Mouse (Mus musculus) embryonic facial prominence, embryonic 15.5 days (tissue): ENCODE measurements around the gene Epn1. TPM values are rescaled to one million over a fixed set of nuclear protein-coding genes. Genes with fewer than 3 reads are reported as not detected.

Experiments
- ATAC-seq: fragments of 200-750 bp; cut with Nextera tagmentation; 2 replicates; pipeline ENCODE4 v1.8.0; 2017; ENCODE audit warnings: low read depth, moderate TSS enrichment; ENCODE audit not compliant: insufficient number of reproducible peaks, low FRiP score, low TSS enrichment
- H3K27ac ChIP-seq: fragments of 300-500 bp; sonication (generic); replicated peaks from 2 replicates; pipeline ENCODE4 v1.5.1; 2015; ENCODE audit warnings: mild to moderate bottlenecking, inconsistent platforms
- H3K27me3 ChIP-seq: fragments of 300-500 bp; sonication (generic); 2 replicates; pipeline ENCODE4 v1.6.1; 2015; ENCODE audit warnings: inconsistent platforms
- H3K36me3 ChIP-seq: fragments of 300-500 bp; sonication (generic); 2 replicates; pipeline ENCODE4 v1.6.1; 2015; ENCODE audit warnings: mild to moderate bottlenecking, inconsistent platforms
- H3K4me1 ChIP-seq: fragments of 300-500 bp; sonication (generic); 2 replicates; pipeline ENCODE4 v1.6.1; 2015; ENCODE audit warnings: inconsistent platforms
- H3K4me2 ChIP-seq: fragments of 300-500 bp; sonication (generic); replicated peaks from 2 replicates; pipeline ENCODE4 v1.6.1; 2015; ENCODE audit warnings: mild to moderate bottlenecking, inconsistent platforms
- H3K4me3 ChIP-seq: fragments of 300-500 bp; sonication (generic); replicated peaks from 2 replicates; pipeline ENCODE4 v1.5.1; 2015; ENCODE audit warnings: mild to moderate bottlenecking, inconsistent platforms
- H3K9ac ChIP-seq: fragments of 300-500 bp; sonication (generic); 2 replicates; pipeline ENCODE4 v1.6.1; 2015; ENCODE audit warnings: inconsistent platforms
- H3K9me3 ChIP-seq: fragments of 300-500 bp; sonication (generic); replicated peaks from 2 replicates; pipeline ENCODE4 v1.6.1; 2016; ENCODE audit warnings: inconsistent platforms
- WGBS: fragments of 180-500 bp; shearing (Covaris S2); methylation state at CpG from one replicate; pipeline ENCODE4 v1.1.7; 2015; 5-methylcytosine and 5-hydroxymethylcytosine counted together
- polyA plus RNA-seq: library from polyadenylated mRNA; unstranded; fragments of >200 nt; fragmentation: Nextera tagmentation; extraction: Ambion mirVana; gene quantifications from 2 replicates; pipeline ENCODE4 v1.2.1, GENCODE M21; 2015

Gene Epn1
- polyA plus RNA-seq, 1 experiment from 2014 or later, result 70.6 TPM

GRCm38 (mm10) chr7:5046112-5046511 is 33.9 kb upstream of the Epn1 start:
- no peak overlapping the region for H3K4me2 ChIP-seq
- H3K4me1 ChIP-seq, result peaks cover 8% of the 10 kb centered on the region; the same call in 1 of the 2 replicates
- no peaks in the 10 kb centered on the region for H3K27me3 ChIP-seq
- H3K4me3 ChIP-seq, result no peak overlapping the region
- 66% methylated on average over 2 of the region's 2 CpGs for WGBS
- no peak overlapping the region for H3K27ac ChIP-seq
- no peak for ATAC-seq
- no peak overlapping the region for H3K9ac ChIP-seq
- H3K9me3 ChIP-seq, result no peaks in the 10 kb centered on the region
- H3K36me3 ChIP-seq, result peaks cover 5% of the 10 kb centered on the region; the same call in 1 of the 2 replicates

DNA sequence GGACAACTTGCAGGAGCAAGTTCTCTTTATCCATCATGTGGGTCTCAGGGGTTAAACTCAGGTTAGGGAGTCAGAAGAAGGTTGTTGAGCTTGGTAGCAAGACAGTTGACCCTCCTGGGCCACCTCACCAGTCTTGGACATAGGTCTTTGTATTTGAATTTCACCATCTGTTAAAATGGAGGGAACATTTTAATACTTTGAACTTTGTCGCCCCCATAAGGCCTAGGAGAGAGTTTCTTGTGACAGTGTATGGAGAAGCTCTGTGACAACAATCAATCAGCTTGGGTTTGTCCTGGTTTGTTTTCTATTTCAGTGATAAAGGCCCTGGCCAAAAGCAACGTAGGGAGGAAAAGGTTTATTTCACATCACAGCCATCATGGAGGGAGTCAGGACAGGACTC is 32.7 kb upstream of the Epn1 start:
- no peak overlapping the region for H3K4me2 ChIP-seq
- peaks cover 15% of the 10 kb centered on the region for H3K4me1 ChIP-seq
- H3K27ac ChIP-seq, result no peak overlapping the region
- H3K36me3 ChIP-seq, result no peaks in the 10 kb centered on the region
- 28% methylated on average over 2 of the region's 2 CpGs for WGBS
- no peak overlapping the region for H3K4me3 ChIP-seq
- H3K9me3 ChIP-seq, result no peaks in the 10 kb centered on the region
- no peak overlapping the region for H3K9ac ChIP-seq
- H3K27me3 ChIP-seq, result no peaks in the 10 kb centered on the region
- no peak for ATAC-seq

DNA sequence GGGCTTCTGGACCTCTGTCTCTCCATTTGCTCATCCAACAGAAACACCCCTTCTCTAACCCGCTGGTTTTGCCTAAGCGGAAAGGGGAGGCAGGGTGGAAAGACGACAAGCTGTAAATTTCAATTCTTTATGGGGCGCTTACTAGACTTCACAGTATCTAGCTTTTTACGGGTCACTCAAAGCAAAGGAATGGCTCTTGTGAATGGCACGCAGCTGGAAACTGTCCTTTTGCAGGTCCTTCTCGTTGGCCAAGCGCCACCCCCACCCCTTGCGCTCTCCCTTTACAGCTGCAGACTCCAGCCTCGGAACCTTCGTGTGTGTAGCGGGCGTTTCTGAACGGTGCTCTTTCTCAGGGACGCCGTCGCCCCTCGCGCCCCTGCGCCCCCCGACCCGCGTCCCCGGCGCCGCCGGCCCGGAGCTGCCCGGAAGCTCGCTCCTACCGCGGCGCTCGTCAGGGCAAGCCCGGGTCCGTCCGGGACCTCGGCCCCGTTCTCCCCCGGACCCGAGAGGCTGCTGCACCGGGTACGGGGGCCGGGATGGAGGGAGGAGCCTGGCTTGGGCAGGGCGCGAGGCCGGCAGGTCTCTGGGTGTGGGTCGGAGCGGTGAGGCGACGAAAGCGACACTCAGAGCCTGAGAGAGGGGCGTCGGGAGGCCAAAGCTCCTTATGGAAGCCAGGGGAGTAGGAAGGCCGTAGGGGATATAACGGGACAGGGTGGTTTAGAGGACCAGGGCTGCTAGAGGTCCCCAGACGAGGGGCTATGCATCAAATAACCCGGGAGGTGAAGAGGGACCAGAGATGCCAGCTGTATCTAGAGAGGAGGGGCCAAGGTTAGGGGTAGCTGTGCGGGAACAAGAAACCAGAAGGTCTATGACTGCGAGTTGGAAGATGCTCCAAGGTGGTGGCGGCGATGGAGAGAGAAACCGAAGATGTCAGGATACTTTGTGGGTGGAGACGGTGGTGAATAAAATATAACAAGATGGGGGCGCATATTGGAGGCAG is 28.5 kb upstream of the Epn1 start, which contains the start of gene Zfp580:
Gene Zfp580 (plus strand): TSS at position 346 of the 1,000 bp plus-strand sequence.
- Histone ChIP-seq H3K9me3 (no peaks in the 10 kb centered on the region), H3K4me2 (peak within 1 kb of the TSS; percentile 90), H3K27ac (peak within 1 kb of the TSS; percentile 77), H3K4me1 (peaks cover 48% of the 10 kb centered on the region), H3K36me3 (no peaks in the 10 kb centered on the region), H3K4me3 (peak within 1 kb of the TSS; percentile 82), H3K9ac (peak within 1 kb of the TSS; percentile 85), H3K27me3 (peaks cover 34% of the 10 kb centered on the region)
- peak; percentile 69 for ATAC-seq
- under 1% methylated on average over 65 of the region's 65 CpGs for WGBS

- Histone ChIP-seq H3K36me3 (no peaks in the 10 kb centered on the region), H3K4me3 (peak overlapping the region; percentile 82), H3K4me1 (peaks cover 58% of the 10 kb centered on the region), H3K27ac (no peak overlapping the region), H3K9ac (0 out of 2 replicates have a peak overlapping the region, but pooled peaks have one; percentile 85), H3K4me2 (peak overlapping the region; percentile 90), H3K27me3 (peaks cover 34% of the 10 kb centered on the region), H3K9me3 (no peaks in the 10 kb centered on the region)
- 2% methylated on average over 12 of the region's 12 CpGs for WGBS
- no peak for ATAC-seq
Observed at GRCm38 (mm10) chr7:5052438-5052837, 27.6 kb upstream of the Epn1 start.

DNA sequence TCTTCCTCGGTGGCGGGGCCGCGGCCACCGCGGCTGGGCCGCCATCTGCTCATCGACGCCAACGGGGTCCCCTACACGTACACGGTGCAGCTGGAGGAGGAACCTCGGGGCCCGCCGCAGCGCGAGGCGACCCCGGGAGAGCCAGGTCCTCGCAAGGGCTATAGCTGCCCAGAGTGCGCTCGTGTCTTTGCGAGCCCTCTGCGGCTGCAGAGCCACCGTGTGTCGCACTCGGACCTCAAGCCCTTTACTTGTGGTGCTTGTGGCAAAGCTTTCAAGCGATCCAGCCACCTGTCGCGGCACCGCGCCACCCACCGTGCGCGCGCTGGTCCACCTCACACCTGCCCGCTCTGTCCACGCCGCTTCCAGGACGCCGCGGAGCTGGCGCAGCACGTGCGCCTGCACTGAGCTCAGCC is 27.1 kb upstream of the Epn1 start:
- 7% methylated on average over 45 of the region's 45 CpGs for WGBS
- Histone ChIP-seq H3K4me1 (peaks cover 63% of the 10 kb centered on the region), H3K9me3 (no peaks in the 10 kb centered on the region)

DNA sequence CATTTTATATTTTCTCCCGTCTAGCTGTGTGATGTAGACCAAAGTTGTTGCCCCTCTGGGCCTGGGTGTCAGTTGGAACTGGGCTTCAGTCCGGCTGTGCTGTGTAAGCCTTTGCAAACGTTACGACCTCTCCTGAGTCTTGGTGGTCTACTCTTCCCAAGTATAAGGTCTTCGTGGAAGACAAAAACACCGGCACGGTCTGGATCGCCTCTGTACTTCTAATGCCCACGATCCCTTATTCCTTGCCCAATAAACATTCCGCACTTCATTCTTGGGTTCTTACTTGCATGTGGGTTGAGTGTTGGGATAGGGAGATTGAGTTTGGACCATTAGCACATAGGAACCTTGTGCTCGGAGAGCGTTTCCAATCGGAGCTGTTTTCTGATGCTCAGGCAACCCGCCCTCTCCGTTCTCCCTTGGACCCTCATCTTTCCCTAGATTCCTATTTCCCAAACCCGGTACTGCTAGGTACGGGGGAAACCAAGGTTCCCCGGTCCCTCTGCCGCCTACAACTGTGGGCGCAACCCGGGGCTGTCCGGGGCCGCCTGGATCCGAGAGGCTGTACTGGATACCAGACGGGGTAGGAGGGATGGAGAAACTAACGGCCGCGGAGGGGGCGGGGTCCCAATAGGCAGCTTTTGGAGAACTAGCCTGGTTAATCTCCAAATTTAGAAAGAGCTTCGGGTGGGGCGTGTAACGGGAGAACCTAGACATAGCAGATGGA is 26.4 kb upstream of the Epn1 start:
- no peaks in the 10 kb centered on the region for H3K36me3 ChIP-seq
- H3K9ac ChIP-seq, result 0 out of 2 replicates have a peak overlapping the region, but pooled peaks have one; percentile 26
- ATAC-seq, result no peak
- no peaks in the 10 kb centered on the region for H3K9me3 ChIP-seq
- peak overlapping the region; percentile 90 for H3K4me2 ChIP-seq
- no peak overlapping the region for H3K27ac ChIP-seq
- H3K27me3 ChIP-seq, result peaks cover 34% of the 10 kb centered on the region
- peak overlapping the region; percentile 82 for H3K4me3 ChIP-seq
- peaks cover 70% of the 10 kb centered on the region for H3K4me1 ChIP-seq
- 12% methylated on average over 32 of the region's 32 CpGs for WGBS

More for the DNA sequence above, 27.1 kb upstream of the Epn1 start:
- Histone ChIP-seq H3K27me3 (peaks cover 34% of the 10 kb centered on the region), H3K36me3 (no peaks in the 10 kb centered on the region), H3K9ac (0 out of 2 replicates have a peak overlapping the region, but pooled peaks have one; percentile 85), H3K4me2 (peak overlapping the region; percentile 90), H3K27ac (no peak overlapping the region), H3K4me3 (peak overlapping the region; percentile 82)
- ATAC-seq, result no peak

GRCm38 (mm10) chr7:5056651-5057263 is 23.3 kb upstream of the Epn1 start:
- peak; percentile 13; the same call in 1 of the 2 replicates for ATAC-seq
- peaks cover 34% of the 10 kb centered on the region for H3K27me3 ChIP-seq
- H3K36me3 ChIP-seq, result no peaks in the 10 kb centered on the region
- peak overlapping the region; percentile 58; the same call in 1 of the 2 replicates for H3K27ac ChIP-seq
- under 1% methylated on average over 48 of the region's 55 CpGs for WGBS
- no peaks in the 10 kb centered on the region for H3K9me3 ChIP-seq
- peak overlapping the region; percentile 69 for H3K4me3 ChIP-seq
- H3K4me2 ChIP-seq, result peak overlapping the region; percentile 87
- H3K4me1 ChIP-seq, result peaks cover 76% of the 10 kb centered on the region
- peak overlapping the region; percentile 87 for H3K9ac ChIP-seq

- Histone ChIP-seq H3K4me3 (peak overlapping the region; percentile 69), H3K36me3 (no peaks in the 10 kb centered on the region), H3K27me3 (peaks cover 34% of the 10 kb centered on the region), H3K4me2 (peak overlapping the region; percentile 87), H3K9me3 (no peaks in the 10 kb centered on the region), H3K9ac (peak overlapping the region; percentile 87), H3K4me1 (peaks cover 70% of the 10 kb centered on the region), H3K27ac (0 out of 2 replicates have a peak overlapping the region, but pooled peaks have one; percentile 58)
- 27% methylated on average over 8 of the region's 8 CpGs for WGBS
- no peak for ATAC-seq
Observed at GRCm38 (mm10) chr7:5057381-5057780, 22.7 kb upstream of the Epn1 start.

- peaks cover 66% of the 10 kb centered on the region for H3K4me1 ChIP-seq
- no peaks in the 10 kb centered on the region for H3K9me3 ChIP-seq
- ATAC-seq, result no peak
- H3K4me2 ChIP-seq, result peak overlapping the region; percentile 87
- WGBS, result 34% methylated on average over 11 of the region's 11 CpGs
- no peak overlapping the region for H3K9ac ChIP-seq
- peaks cover 32% of the 10 kb centered on the region for H3K27me3 ChIP-seq
- H3K4me3 ChIP-seq, result peak overlapping the region; percentile 69
- H3K27ac ChIP-seq, result no peak overlapping the region
- H3K36me3 ChIP-seq, result no peaks in the 10 kb centered on the region
Observed at GRCm38 (mm10) chr7:5057804-5058203, 22.2 kb upstream of the Epn1 start.

DNA sequence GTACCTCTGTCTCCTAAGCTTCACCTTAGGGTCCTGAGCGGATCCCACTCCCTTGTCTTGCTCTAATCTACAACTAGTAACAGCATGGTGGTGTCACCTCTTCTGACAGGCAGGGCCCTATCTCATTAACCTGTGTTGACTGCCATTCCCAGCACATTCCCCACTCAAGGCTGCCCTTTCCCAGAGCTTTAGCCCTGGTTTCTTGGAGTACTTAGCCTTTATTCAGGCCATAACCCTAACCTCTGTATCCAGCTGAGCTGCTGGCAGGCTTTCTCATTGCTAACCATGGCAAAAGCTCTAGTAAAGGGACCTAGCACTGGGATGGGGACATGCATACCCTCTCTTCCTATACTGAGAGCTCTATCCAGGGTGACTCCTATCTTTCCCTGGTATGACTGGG is 21.4 kb upstream of the Epn1 start:
- Histone ChIP-seq H3K4me2 (no peak overlapping the region), H3K36me3 (no peaks in the 10 kb centered on the region), H3K27ac (no peak overlapping the region), H3K27me3 (peaks cover 24% of the 10 kb centered on the region), H3K4me1 (peaks cover 65% of the 10 kb centered on the region), H3K9ac (no peak overlapping the region), H3K9me3 (no peaks in the 10 kb centered on the region), H3K4me3 (no peak overlapping the region)
- 100% methylated on average over 1 of the region's 1 CpGs for WGBS
- no peak for ATAC-seq
